Mouse (Mus musculus) liver, embryonic 16.5 days (tissue): ENCODE data around the gene Pkp3. TPM values are rescaled to one million over a fixed set of nuclear protein-coding genes. Genes with fewer than 3 reads are reported as not detected.

Experiments used
- ATAC-seq: fragments of 200-750 bp; cut with Nextera tagmentation; 2 replicates; pipeline ENCODE4 v1.8.0; 2017; ENCODE audit warnings: low read depth, mild to moderate bottlenecking, moderate number of reproducible peaks, moderate library complexity
- H3K27ac ChIP-seq: fragments of 300-500 bp; sonication (generic); 2 replicates; pipeline ENCODE4 v1.5.1; 2014; ENCODE audit warnings: mild to moderate bottlenecking, low read length
- H3K27me3 ChIP-seq: fragments of 300-500 bp; sonication (generic); 2 replicates; pipeline ENCODE4 v1.6.1; 2014; ENCODE audit warnings: low read depth, low read length, mixed read lengths; ENCODE audit not compliant: control insufficient read depth, insufficient read depth
- H3K36me3 ChIP-seq: fragments of 300-500 bp; sonication (generic); 2 replicates; pipeline ENCODE4 v1.6.1; 2014; ENCODE audit warnings: mild to moderate bottlenecking; ENCODE audit not compliant: control insufficient read depth, insufficient read depth
- H3K4me1 ChIP-seq: fragments of 300-500 bp; sonication (generic); 2 replicates; pipeline ENCODE4 v1.6.1; 2014; ENCODE audit warnings: low read depth, low read length, mixed read lengths; ENCODE audit not compliant: control insufficient read depth
- H3K4me2 ChIP-seq: fragments of 300-500 bp; sonication (generic); 2 replicates; pipeline ENCODE4 v1.6.1; 2014; ENCODE audit warnings: low read depth, low read length, mixed read lengths
- H3K4me3 ChIP-seq: fragments of 300-500 bp; sonication (generic); 2 replicates; pipeline ENCODE4 v1.5.1; 2014; ENCODE audit warnings: low read depth, mild to moderate bottlenecking, low read length
- H3K9ac ChIP-seq: fragments of 300-500 bp; sonication (generic); 2 replicates; pipeline ENCODE4 v1.6.1; 2014; ENCODE audit warnings: low read depth, low read length
- H3K9me3 ChIP-seq: fragments of 300-500 bp; sonication (generic); replicated peaks from 2 replicates; pipeline ENCODE4 v1.6.1; 2016; ENCODE audit warnings: low read length; ENCODE audit not compliant: control insufficient read depth
- WGBS: fragments of 180-500 bp; shearing (Covaris S2); extraction: QIAGEN DNeasy Blood & Tissue Kit; methylation state at CpG from one replicate; pipeline ENCODE4 v1.1.7; 2014; ENCODE audit not compliant: insufficient replicate concordance; 5-methylcytosine and 5-hydroxymethylcytosine counted together
- polyA plus RNA-seq: library from polyadenylated mRNA; unstranded; fragments of >200 nt; fragmentation: Nextera tagmentation; extraction: Ambion mirVana; gene quantifications from 2 replicates; pipeline ENCODE4 v1.2.1, GENCODE M21; 2015

Pkp3 gene
- polyA plus RNA-seq, 1 experiment from 2014 or later: 1.1 TPM

GRCm38 (mm10) chr7:141052421-141052820 lies 25.6 kb upstream of the Pkp3 start:
- Histone ChIP-seq H3K36me3 (no peaks in the 10 kb centered on the region), H3K9me3 (no peaks in the 10 kb centered on the region), H3K27ac (peak overlapping the region; percentile 24; the same call in 1 of the 2 replicates), H3K9ac (no peak overlapping the region), H3K4me2 (no peak overlapping the region), H3K4me1 (peaks cover 13% of the 10 kb centered on the region), H3K4me3 (no peak overlapping the region), H3K27me3 (peaks cover 3% of the 10 kb centered on the region; the same call in 1 of the 2 replicates)
- ATAC-seq: no peak
- WGBS: 52% methylated on average over 2 of the region's 2 CpGs

GRCm38 (mm10) chr7:141055785-141056184 lies 22.2 kb upstream of the Pkp3 start:
- 65% methylated on average over 4 of the region's 4 CpGs for WGBS
- ATAC-seq: no peak
- H3K9ac ChIP-seq: no peak overlapping the region
- no peaks in the 10 kb centered on the region for H3K9me3 ChIP-seq
- peaks cover 31% of the 10 kb centered on the region for H3K27me3 ChIP-seq
- no peak overlapping the region for H3K27ac ChIP-seq
- H3K4me3 ChIP-seq: no peak overlapping the region
- no peaks in the 10 kb centered on the region for H3K36me3 ChIP-seq
- no peak overlapping the region for H3K4me2 ChIP-seq
- H3K4me1 ChIP-seq: peaks cover 7% of the 10 kb centered on the region

- 71% methylated on average over 6 of the region's 6 CpGs for WGBS
These were observed 21.0 kb upstream of the Pkp3 start for GRCm38 (mm10) chr7:141056976-141057375.

GRCm38 (mm10) chr7:141057541-141057940 lies 20.5 kb upstream of the Pkp3 start:
- Histone ChIP-seq H3K9ac (no peak overlapping the region), H3K4me1 (peaks cover 13% of the 10 kb centered on the region), H3K27ac (no peak overlapping the region), H3K9me3 (no peaks in the 10 kb centered on the region), H3K36me3 (no peaks in the 10 kb centered on the region), H3K4me3 (no peak overlapping the region), H3K4me2 (no peak overlapping the region), H3K27me3 (peaks cover 48% of the 10 kb centered on the region)
- WGBS: 73% methylated on average over 1 of the region's 1 CpGs
- no peak for ATAC-seq

More at GRCm38 (mm10) chr7:141056976-141057375, 21.0 kb upstream of the Pkp3 start:
- no peak for ATAC-seq
- Histone ChIP-seq H3K4me3 (no peak overlapping the region), H3K4me2 (no peak overlapping the region), H3K9me3 (no peaks in the 10 kb centered on the region), H3K27me3 (peaks cover 43% of the 10 kb centered on the region), H3K9ac (no peak overlapping the region), H3K4me1 (peaks cover 13% of the 10 kb centered on the region), H3K36me3 (no peaks in the 10 kb centered on the region), H3K27ac (no peak overlapping the region)

- Histone ChIP-seq H3K9ac (no peak overlapping the region), H3K36me3 (no peaks in the 10 kb centered on the region), H3K9me3 (no peaks in the 10 kb centered on the region), H3K4me2 (no peak overlapping the region), H3K27ac (no peak overlapping the region), H3K4me1 (peaks cover 15% of the 10 kb centered on the region), H3K4me3 (no peak overlapping the region), H3K27me3 (peaks cover 50% of the 10 kb centered on the region)
- ATAC-seq: no peak
- 51% methylated on average over 14 of the region's 14 CpGs for whole genome bisulfite sequencing
These were observed 19.2 kb upstream of the Pkp3 start for GRCm38 (mm10) chr7:141058601-141059341.

- Histone ChIP-seq H3K27ac (no peak overlapping the region), H3K4me2 (no peak overlapping the region), H3K4me1 (peaks cover 17% of the 10 kb centered on the region), H3K9ac (no peak overlapping the region), H3K4me3 (no peak overlapping the region), H3K9me3 (no peaks in the 10 kb centered on the region), H3K36me3 (no peaks in the 10 kb centered on the region), H3K27me3 (peaks cover 50% of the 10 kb centered on the region)
- no peak for ATAC-seq
- 53% methylated on average over 2 of the region's 2 CpGs for WGBS
These were observed 18.1 kb upstream of the Pkp3 start for GRCm38 (mm10) chr7:141059929-141060328.

- Histone ChIP-seq H3K4me3 (peak within 1 kb of the TSS; percentile 52), H3K27ac (no peak within 1 kb of the TSS), H3K36me3 (no peaks in the 10 kb centered on the region), H3K4me1 (peaks cover 17% of the 10 kb centered on the region), H3K9ac (no peak within 1 kb of the TSS), H3K27me3 (peaks cover 50% of the 10 kb centered on the region), H3K4me2 (peak within 1 kb of the TSS; percentile 71), H3K9me3 (no peaks in the 10 kb centered on the region)
- peak; percentile 57 for ATAC-seq
- 1% methylated on average over 72 of the region's 72 CpGs for WGBS
These were observed 17.4 kb upstream of the Pkp3 start, which contains the start of gene B4galnt4 for GRCm38 (mm10) chr7:141060426-141061242. Gene B4galnt4 (plus strand): TSS chr7:141061104.

GRCm38 (mm10) chr7:141061269-141061692 lies 16.7 kb upstream of the Pkp3 start:
- H3K9ac ChIP-seq: no peak overlapping the region
- H3K4me3 ChIP-seq: peak overlapping the region; percentile 52
- no peaks in the 10 kb centered on the region for H3K36me3 ChIP-seq
- peaks cover 50% of the 10 kb centered on the region for H3K27me3 ChIP-seq
- H3K4me1 ChIP-seq: peaks cover 17% of the 10 kb centered on the region
- no peak overlapping the region for H3K27ac ChIP-seq
- H3K9me3 ChIP-seq: no peaks in the 10 kb centered on the region
- ATAC-seq: no peak
- WGBS: 3% methylated on average over 37 of the region's 37 CpGs
- peak overlapping the region; percentile 71 for H3K4me2 ChIP-seq

- Histone ChIP-seq H3K9me3 (no peaks in the 10 kb centered on the region), H3K4me3 (no peak overlapping the region), H3K36me3 (no peaks in the 10 kb centered on the region), H3K9ac (no peak overlapping the region), H3K4me1 (peaks cover 17% of the 10 kb centered on the region), H3K27me3 (peaks cover 46% of the 10 kb centered on the region), H3K27ac (no peak overlapping the region), H3K4me2 (no peak overlapping the region)
- WGBS: 28% methylated on average over 7 of the region's 7 CpGs
- no peak for ATAC-seq
These were observed 15.5 kb upstream of the Pkp3 start for GRCm38 (mm10) chr7:141062525-141062924.
